Mouse (Mus musculus): ENCODE measurements around the gene Itpkb. TPM values are rescaled to one million over a fixed set of nuclear protein-coding genes. Genes with fewer than 3 reads are reported as not detected.
A peak's percentile ranks its signal among the peaks of the same experiment; 100 is the strongest.

Gene Itpkb
- total and polyA plus RNA-seq, 2 experiments from 2014 or later: 5.1 to 24.9 TPM

DNA sequence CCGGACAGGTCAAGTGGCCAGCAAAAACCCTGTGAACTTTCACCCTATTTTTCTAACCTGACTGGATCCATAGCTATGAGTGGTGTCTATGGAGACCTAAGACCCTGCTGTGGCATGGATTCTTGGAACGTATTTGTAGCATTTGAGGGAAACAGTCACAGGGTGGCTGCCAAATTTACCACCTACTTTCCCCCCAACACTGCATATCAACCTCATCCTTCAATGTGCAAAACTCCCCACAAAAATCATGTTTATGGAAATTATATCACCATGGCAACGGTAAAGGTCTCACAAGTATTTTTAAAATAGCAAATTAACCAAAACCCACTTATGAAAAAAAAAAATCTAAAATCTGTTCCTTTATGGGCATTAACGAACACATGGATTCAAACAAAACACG is 134.1 kb downstream of the Itpkb start:
- H3K27me3 ChIP-seq (ENCODE audit: control insufficient read depth, insufficient read depth, low read length): peaks cover 10% of the 10 kb centered on the region; the same call in 1 of the 2 replicates
- no peaks in the 10 kb centered on the region for H3K36me3 ChIP-seq (replicated peaks; ENCODE audit: control insufficient read depth, insufficient read depth, low read length)
- ATAC-seq (ENCODE audit: insufficient read depth, low read depth): no peak
- H3K9ac ChIP-seq (replicated peaks; ENCODE audit: low read depth, low read length): no peak overlapping the region
- no peaks in the 10 kb centered on the region for H3K9me3 ChIP-seq (replicated peaks; ENCODE audit: control insufficient read depth, low read length)
- TF ChIP-seq CTCF (IDR thresholded peaks at IDR 0.05; ENCODE audit: low read depth) (no peak), EP300 (IDR thresholded peaks at IDR 0.05; ENCODE audit: low read depth) (no peak)
- no peak for DNase-seq (ENCODE audit: low spot score)
- no peak overlapping the region for H3K4me3 ChIP-seq (ENCODE audit: low read depth, low read length)
- 88% methylated on average over 5 of the region's 5 CpGs for WGBS
- no peak overlapping the region for H3K4me2 ChIP-seq (ENCODE audit: low read depth, low read length)
- H3K27ac ChIP-seq (ENCODE audit: low read depth): no peak overlapping the region
- H3K4me1 ChIP-seq (ENCODE audit: control insufficient read depth, insufficient read depth): peaks cover 13% of the 10 kb centered on the region; the same call in 1 of the 2 replicates

DNA sequence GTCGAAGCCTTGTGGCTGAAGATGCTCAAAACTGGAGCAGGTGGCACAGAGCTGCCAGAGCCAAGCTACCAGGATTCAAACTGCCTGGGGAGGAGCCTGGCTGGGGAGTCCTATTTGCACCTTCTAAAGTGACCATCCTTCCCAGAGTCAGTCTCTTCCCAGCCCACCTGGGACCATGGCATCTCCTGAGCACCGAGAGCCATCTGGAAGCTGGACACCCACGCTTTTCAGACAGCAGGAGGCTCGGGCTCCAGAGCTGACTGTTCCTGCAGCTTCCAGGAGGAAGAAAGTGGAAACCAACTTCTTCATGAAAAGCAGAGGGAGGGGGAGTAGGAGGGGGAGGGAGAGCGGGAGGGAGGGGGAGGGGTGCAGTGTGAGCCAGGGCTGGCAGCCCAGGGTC is 135.3 kb downstream of the Itpkb start:
- ATAC-seq (ENCODE audit: insufficient read depth, low read depth) (no peak), DNase-seq (ENCODE audit: low spot score) (no peak)
- Histone ChIP-seq H3K4me1 (ENCODE audit: control insufficient read depth, insufficient read depth) (peaks cover 13% of the 10 kb centered on the region; the same call in 1 of the 2 replicates), H3K9ac (replicated peaks; ENCODE audit: low read depth, low read length) (no peak overlapping the region), H3K4me3 (ENCODE audit: low read depth, low read length) (no peak overlapping the region), H3K27me3 (ENCODE audit: control insufficient read depth, insufficient read depth, low read length) (peaks cover 10% of the 10 kb centered on the region; the same call in 1 of the 2 replicates), H3K9me3 (replicated peaks; ENCODE audit: control insufficient read depth, low read length) (no peaks in the 10 kb centered on the region), H3K4me2 (ENCODE audit: low read depth, low read length) (no peak overlapping the region), H3K27ac (ENCODE audit: low read depth) (no peak overlapping the region), H3K36me3 (replicated peaks; ENCODE audit: control insufficient read depth, insufficient read depth, low read length) (no peaks in the 10 kb centered on the region)
- 65% methylated on average over 5 of the region's 5 CpGs for WGBS
- TF ChIP-seq CTCF (IDR thresholded peaks at IDR 0.05; ENCODE audit: low read depth): no peak
- no peak for TF ChIP-seq EP300 (IDR thresholded peaks at IDR 0.05; ENCODE audit: low read depth)

DNA sequence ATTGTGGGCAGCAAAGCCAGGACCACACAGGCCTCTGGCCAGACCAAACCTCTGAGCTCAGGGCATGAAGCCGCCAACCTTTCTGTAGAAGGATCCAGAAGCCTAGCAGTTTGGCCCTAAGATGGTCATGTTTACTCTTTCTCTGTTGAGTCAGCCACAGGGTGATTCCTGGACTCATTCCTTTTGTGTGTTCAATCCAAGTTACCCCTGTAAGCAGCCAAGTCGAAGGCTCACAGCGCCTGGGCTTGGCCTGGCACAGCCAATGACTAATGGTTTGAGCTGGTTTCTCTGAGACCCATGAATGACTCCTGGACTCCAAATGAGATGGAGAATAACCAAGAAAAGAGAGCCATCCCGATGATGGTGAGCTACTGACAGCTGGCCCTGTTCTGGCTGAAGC is 137.7 kb downstream of the Itpkb start:
- no peaks in the 10 kb centered on the region for H3K9me3 ChIP-seq (replicated peaks; ENCODE audit: control insufficient read depth, low read length)
- TF ChIP-seq CTCF (IDR thresholded peaks at IDR 0.05; ENCODE audit: low read depth): no peak
- no peak for TF ChIP-seq EP300 (IDR thresholded peaks at IDR 0.05; ENCODE audit: low read depth)
- ATAC-seq (ENCODE audit: insufficient read depth, low read depth) (no peak), DNase-seq (ENCODE audit: low spot score) (no peak)
- H3K4me2 ChIP-seq (ENCODE audit: low read depth, low read length): no peak overlapping the region
- H3K27me3 ChIP-seq (ENCODE audit: control insufficient read depth, insufficient read depth, low read length): peaks cover 6% of the 10 kb centered on the region; the same call in 1 of the 2 replicates
- H3K27ac ChIP-seq (ENCODE audit: low read depth): no peak overlapping the region
- H3K4me1 ChIP-seq (ENCODE audit: control insufficient read depth, insufficient read depth): peaks cover 2% of the 10 kb centered on the region; the same call in 1 of the 2 replicates
- no peaks in the 10 kb centered on the region for H3K36me3 ChIP-seq (replicated peaks; ENCODE audit: control insufficient read depth, insufficient read depth, low read length)
- 82% methylated on average over 4 of the region's 4 CpGs for WGBS
- no peak overlapping the region for H3K9ac ChIP-seq (replicated peaks; ENCODE audit: low read depth, low read length)
- H3K4me3 ChIP-seq (ENCODE audit: low read depth, low read length): no peak overlapping the region

DNA sequence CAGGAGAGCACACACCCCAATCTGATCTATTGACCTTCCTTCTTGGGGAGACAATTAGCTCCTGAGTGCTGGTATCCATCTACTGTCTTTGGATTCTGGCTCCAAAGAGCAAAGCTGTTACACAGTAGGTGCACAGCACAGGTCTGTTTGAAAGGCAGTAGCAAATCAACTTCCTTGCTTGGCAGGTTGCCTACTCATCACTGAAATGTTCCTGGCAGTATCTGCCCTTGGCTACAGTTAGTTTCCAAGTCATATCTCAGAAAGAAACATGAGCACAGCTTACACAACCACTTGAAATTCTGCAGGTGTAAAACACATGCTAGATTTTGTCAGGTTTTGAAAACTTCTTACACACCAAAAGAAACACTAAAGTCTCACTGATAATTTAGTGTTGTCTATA is 143.3 kb downstream of the Itpkb start:
- DNase-seq (ENCODE audit: low spot score): peak; percentile 71
- no peak for ATAC-seq (ENCODE audit: insufficient read depth, low read depth)

More for the DNA sequence above, 143.3 kb downstream of the Itpkb start:
- H3K27ac ChIP-seq (ENCODE audit: low read depth): no peak overlapping the region
- no peak overlapping the region for H3K4me2 ChIP-seq (ENCODE audit: low read depth, low read length)
- H3K4me1 ChIP-seq (ENCODE audit: control insufficient read depth, insufficient read depth): no peaks in the 10 kb centered on the region
- peaks cover 29% of the 10 kb centered on the region for H3K27me3 ChIP-seq (ENCODE audit: control insufficient read depth, insufficient read depth, low read length)
- TF ChIP-seq CTCF (IDR thresholded peaks at IDR 0.05; ENCODE audit: low read depth) (no peak), EP300 (IDR thresholded peaks at IDR 0.05; ENCODE audit: low read depth) (no peak)
- H3K4me3 ChIP-seq (ENCODE audit: low read depth, low read length): no peak overlapping the region
- H3K9me3 ChIP-seq (replicated peaks; ENCODE audit: control insufficient read depth, low read length): no peaks in the 10 kb centered on the region
- no peak overlapping the region for H3K9ac ChIP-seq (replicated peaks; ENCODE audit: low read depth, low read length)
- H3K36me3 ChIP-seq (replicated peaks; ENCODE audit: control insufficient read depth, insufficient read depth, low read length): no peaks in the 10 kb centered on the region

Other genes starting within 250 kb of the Itpkb start
- gene Coq8a, start 130.9 kb upstream of the Itpkb start, total RNA-seq (2014; rRNA removed; ENCODE audit: low replicate concordance): 148 and 166 TPM in 2 replicates
- 226 and 231 TPM in 2 replicates for gene Coq8a, start 130.9 kb upstream of the Itpkb start, polyA plus RNA-seq (2015; fragmentation: Nextera tagmentation; extraction: Ambion mirVana)
- gene Psen2, start 67.0 kb upstream of the Itpkb start, total RNA-seq (2014; rRNA removed; ENCODE audit: low replicate concordance): 30.8 and 33.3 TPM in 2 replicates
- gene Psen2, start 67.0 kb upstream of the Itpkb start, polyA plus RNA-seq (2015; fragmentation: Nextera tagmentation; extraction: Ambion mirVana): 15.2 and 16.4 TPM in 2 replicates
- 1.0 and 11.4 TPM in 2 replicates for gene Stum, start 153.0 kb downstream of the Itpkb start, total RNA-seq (2014; rRNA removed; ENCODE audit: low replicate concordance)
- 0.49 and 0.92 TPM in 2 replicates for gene Stum, start 153.0 kb downstream of the Itpkb start, polyA plus RNA-seq (2015; fragmentation: Nextera tagmentation; extraction: Ambion mirVana)
- 49.1 and 63.0 TPM in 2 replicates for gene Parp1, start 238.4 kb downstream of the Itpkb start, total RNA-seq (2014; rRNA removed; ENCODE audit: low replicate concordance)
- 41.3 and 45.4 TPM in 2 replicates for gene Parp1, start 238.4 kb downstream of the Itpkb start, polyA plus RNA-seq (2015; fragmentation: Nextera tagmentation; extraction: Ambion mirVana)